Mouse (Mus musculus): ENCODE measurements around the gene Ubb.
"Not testable (repeated sequence)": the region's sequence is repeated elsewhere in the genome, so short reads cannot be mapped to it uniquely, and the experiment has no call there.

Ubb gene

DNA sequence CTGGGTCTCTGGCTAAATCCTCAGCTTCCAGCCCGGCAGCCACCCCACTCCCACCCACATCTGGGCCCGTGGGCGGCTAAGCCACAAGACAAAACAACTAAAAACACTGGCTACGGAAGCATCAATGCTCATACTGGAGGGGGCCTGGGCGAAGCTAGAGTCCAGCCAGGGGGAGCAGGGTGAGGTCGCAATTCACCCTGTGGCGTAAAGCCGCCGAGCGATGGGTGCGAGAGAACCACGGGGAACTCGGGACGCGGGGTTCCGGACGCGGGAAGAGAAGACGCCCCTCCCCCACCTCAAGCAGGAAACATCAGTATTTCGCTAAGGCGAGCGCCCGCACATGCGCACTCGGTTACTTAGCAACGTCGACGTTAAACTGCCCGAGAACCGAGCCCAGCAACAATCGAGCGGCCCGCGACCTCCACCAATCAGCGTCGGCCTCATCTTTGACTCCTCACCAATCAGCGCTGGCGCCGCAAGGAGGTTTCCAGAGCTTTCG is at the start of gene Ubb:
TSS of gene Ubb (plus strand) at position 445 of the 499 bp plus-strand sequence.
- DNase-seq (ENCODE audit: low spot score) = peak; percentile 99

DNA sequence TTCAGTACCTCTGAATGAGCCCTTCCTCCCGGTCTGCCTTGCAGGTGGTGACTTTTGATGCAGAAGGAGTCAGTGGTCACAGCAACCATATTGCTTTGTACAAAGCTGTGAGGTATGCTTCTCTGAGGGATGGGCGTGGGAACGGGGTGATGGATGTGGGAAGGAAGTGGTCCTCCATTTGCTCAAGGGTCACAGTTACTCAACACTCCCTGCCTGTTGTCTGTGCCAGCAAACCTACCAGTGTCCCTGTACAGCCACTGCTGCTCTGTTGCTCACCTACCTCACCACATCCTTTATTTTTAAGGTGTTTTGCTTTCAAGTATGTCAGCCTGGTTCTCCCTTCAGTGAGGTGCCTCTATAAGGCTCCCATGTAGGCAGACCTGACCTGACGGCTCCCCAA is 43.3 kb upstream of the Ubb start:
- DNase-seq (ENCODE audit: low spot score) = no peak

DNA sequence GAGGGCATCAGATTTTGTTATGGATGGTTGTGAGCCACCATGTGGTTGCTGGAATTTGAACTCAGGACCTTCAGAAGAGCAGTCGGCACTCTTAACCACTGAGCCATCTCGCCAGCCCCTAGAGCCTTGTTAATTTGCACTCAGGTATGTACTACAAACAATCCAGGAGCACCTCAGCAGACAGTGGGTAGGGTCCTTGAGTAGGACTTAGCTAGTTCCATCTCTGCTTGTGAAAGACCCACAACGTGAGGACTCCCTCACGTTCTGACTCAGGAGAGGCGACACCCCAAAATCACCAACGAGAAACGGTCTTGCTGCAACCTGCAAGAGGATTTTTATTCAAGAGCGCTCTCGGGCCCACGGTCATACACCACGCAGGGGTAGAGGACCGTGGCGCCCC is 42.6 kb upstream of the Ubb start:
- not testable (repeated sequence) for DNase-seq (ENCODE audit: low spot score)

DNA sequence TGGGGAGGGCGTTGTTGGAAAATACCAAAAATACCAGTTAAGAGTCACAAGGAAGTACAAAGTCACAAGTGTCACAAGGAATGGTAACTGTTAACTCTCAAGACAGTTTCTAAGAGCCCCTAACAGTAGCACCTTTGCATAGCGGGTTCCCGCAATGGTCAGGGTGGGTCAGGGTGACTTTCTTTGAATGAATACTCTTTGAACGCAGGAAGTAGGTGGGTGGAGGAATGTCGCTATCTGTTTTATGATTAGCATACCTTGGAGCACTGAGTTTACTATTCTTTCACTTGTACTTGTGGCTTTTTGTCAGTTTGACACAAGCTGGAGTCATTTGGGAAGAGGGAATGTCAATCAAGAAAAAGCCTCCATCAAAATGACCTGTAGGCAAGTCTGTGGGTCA is 42.2 kb upstream of the Ubb start:
- not testable (repeated sequence) for DNase-seq (ENCODE audit: low spot score)

DNA sequence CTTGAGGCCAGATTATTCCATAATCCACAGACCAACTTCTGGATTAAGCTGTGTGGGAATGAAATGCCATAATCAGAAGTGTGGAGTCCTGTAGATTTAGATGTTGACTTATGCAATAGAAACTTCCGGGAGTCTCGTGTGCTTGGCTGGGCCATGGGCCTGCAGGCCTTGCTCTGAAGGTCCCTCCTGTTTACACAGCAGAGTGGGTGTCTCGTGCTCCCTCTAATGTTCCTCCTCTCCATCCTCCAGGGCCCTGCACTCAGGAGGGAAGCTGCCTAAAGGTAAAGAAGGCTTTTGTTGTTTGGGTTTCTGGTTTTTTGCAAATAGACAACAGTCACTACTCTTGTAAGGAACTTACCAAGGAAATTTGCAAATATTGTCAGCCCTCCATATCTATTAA is 41.4 kb upstream of the Ubb start:
- no peak for DNase-seq (ENCODE audit: low spot score)

DNA sequence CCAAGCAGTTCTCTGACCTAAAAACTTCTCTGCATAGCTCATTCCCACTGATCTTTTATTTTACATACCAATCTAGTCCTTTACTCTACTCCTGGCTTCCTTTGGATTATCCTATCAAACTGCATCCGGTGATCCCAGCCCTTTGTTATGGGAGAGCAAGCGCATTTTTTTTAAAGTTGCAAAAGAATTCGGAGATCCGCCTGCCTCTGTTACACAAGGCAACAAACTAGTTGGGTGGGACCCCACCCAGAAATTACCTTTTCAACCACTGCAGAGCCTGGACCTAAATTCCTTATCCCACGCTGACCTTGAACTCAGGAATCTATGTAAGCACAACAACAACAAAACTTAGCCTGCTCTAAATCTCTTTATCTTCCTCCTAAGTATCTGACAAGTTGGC is 40.0 kb upstream of the Ubb start:
- no peak for DNase-seq (ENCODE audit: low spot score)

DNA sequence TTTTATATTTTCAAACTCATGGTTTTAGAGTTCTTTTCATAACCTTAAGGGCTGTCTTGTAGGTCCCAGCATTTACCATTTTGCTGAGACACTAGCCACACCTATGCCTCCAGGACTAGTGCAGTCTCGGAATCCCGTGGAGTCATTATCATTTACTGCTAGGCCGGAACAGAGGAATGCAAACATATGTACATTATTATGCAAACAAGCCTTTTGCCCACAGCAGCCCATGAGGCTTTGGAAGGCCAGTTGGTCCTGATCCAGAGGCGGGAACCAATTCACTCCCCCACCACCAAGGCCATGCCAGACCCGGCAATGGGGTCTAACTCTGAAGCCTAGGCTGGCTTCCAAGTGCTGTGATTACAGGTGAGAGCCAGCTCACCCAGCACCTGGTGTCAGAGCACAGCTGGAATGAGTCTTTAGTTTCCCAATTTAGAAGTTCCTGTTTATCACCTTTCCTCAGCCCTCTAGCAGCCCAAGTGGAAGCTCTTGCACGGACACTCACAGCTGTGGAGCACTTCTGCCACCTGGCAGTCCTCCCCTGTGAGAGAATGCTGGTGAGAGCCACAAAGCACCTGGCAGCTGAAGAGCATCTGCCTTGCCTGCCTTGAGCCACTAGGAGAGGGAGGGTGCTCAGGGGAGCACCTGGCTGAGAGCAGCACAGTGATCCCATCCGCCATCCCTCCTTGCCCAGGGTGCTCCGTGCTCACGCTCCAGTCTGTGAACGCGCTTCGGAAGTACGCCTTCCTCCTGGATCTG is 39.3 kb upstream of the Ubb start:
- no peak for DNase-seq (ENCODE audit: low spot score)

DNA sequence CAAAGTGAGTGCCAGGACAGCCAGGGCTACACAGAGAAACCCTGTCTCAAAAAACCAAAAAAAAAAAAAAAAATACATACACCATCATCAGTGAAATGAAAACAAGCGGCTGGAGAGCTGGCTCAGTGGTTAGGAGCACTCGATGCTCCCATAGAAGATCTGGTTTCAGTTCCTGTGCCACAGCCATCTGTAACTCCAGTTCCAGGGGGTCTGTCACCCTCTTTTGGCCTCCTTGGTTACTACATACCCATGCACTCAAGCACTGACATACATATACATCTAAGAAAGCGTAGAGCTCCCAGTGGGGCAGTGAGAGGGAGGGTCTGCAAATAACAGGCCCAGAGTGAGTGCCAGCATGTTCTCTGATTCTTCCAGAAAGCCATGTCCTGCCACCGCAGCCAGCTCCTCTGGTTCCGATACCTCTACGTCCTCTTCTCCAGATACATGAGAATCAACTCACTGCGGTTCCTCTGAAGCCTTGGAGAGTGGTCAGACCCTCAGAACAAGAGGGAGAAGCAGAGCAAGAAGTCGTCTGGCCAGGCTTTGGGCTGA is 38.4 kb upstream of the Ubb start:
- no peak for DNase-seq (ENCODE audit: low spot score)

DNA sequence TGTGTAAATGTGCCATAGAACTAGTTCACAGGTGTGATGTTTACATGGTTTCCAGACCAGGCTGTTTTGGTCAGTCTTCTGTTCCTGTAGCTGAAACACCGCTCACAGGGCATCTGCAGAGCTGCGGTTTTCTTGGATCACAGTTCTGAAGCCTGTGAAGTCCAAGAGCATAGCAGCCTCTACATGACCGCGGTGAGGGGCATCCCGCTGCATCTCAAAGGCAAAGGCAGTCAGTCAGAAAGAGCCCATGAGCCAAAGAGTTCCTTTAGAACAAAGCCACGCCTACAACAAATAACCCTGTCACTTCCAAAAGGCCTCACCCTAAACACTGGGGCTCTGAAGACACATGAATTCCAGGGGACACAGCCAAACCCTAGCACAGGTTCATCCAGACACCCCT is 37.7 kb upstream of the Ubb start:
- DNase-seq (ENCODE audit: low spot score) = no peak

DNA sequence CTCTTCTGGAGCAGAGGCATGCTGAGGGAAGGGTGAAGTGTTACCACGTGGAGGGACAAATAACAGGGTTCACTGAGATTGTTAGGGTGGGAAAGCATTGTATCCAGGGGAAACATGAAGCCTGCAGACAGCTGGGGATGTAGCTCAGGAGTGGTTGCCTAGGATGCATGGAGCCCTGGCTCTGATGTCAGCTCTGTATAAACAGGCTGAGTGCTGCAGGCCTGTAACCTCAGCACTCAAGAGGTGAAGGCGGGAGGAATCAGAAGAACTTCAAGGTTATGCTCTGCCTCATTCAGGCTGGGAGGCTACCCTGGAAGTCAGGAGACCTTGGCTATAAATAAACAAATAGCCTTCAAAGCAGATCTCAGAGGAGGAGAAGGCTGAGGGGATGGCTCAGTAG is 32.0 kb upstream of the Ubb start:
- no peak for DNase-seq (ENCODE audit: low spot score)

DNA sequence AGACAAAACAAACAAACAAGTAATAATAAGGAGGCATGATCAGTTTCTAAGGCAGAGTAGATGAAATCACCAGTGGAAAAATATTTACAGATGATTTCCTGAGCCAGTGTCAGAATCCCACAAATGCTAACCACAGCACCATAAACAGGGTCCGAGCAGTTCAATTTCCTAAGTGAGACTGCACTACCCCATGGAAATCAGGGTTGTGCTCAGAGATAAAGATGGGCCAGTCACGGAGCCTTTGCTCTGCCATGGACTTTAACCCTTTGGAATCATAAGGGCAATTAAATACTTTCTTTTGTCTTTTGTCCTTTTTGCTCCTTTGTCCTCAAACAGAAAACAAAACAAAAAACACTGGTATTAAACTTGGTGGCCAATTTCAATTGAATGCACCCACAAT is 28.7 kb upstream of the Ubb start:
- no peak for DNase-seq (ENCODE audit: low spot score)

DNA sequence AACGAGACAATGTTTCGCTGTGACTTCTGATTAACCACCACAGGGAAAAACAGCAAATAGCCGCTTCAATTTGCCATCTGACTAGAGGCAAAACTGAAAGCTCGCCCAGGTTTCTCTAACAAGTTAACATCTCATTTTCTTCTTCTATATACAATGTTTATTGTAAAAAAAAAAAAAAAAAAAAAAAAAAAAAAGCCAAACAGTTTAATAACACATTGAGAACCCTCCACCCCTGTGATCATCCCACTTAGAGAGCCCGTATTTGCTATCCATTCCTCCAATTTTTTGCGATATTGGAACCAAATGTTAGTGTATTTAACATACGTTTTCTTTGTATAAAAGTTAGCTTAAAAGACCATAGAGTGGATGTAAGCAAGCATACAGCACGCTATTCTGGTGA is 13.9 kb upstream of the Ubb start:
- DNase-seq (ENCODE audit: low spot score) = no peak

DNA sequence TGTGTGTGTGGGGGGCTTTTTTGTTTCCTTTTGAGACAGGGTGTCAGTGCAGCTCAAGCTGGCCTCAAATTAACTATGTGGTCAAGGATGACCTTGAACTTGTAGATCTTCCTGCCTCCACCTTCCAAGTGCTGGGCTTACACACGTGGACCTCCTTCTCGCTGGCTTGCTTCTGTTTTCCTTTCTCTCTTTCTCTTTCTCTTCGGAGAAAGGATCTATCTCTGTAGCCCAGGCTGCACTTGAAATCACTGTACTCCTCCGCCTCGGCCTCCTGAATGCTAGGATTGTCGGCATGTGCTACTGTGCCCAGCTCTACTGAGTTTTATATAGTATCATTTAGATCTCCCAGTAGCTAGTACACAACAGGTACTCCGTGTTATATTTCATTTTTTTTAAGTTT is 13.4 kb upstream of the Ubb start:
- DNase-seq (ENCODE audit: low spot score) = no peak

DNA sequence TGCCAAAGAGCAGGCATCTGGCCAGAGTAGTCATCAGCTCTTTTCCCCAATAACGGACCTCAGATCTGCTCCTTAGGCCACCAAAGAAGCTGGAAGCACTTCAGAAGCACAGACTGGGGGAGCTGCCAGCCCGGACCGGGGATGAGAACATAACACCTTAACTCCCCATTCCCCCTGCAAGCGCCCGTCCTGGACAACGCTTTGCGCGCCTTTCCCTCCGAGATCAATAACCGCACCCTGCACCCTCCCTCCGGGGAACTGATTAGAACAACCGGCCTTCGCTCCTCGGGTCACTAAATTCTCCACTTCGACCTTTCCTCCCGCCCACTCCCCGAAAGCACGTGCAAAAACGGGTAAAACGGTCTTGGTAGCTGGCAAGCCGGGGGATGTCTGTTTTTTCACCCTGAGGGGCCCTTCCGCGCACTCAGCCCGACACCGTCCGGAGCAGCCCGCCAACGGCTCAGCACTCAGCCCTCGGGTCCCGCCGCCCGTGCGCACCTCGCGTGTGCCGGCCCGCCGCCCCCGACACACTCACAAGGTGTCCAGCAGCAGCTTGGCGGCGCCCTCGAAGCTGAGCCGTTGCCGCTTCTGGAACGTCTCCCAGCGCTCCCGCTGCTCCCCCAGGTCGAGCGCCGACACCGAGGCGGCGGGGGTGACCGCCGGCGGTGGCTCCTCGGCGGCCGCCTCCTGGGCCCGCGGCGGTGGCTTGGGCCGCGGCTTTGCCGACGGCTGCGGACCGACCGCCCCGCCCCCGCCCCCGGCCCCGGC is 12.5 kb upstream of the Ubb start:
- peak; percentile 57 for DNase-seq (ENCODE audit: low spot score)

DNA sequence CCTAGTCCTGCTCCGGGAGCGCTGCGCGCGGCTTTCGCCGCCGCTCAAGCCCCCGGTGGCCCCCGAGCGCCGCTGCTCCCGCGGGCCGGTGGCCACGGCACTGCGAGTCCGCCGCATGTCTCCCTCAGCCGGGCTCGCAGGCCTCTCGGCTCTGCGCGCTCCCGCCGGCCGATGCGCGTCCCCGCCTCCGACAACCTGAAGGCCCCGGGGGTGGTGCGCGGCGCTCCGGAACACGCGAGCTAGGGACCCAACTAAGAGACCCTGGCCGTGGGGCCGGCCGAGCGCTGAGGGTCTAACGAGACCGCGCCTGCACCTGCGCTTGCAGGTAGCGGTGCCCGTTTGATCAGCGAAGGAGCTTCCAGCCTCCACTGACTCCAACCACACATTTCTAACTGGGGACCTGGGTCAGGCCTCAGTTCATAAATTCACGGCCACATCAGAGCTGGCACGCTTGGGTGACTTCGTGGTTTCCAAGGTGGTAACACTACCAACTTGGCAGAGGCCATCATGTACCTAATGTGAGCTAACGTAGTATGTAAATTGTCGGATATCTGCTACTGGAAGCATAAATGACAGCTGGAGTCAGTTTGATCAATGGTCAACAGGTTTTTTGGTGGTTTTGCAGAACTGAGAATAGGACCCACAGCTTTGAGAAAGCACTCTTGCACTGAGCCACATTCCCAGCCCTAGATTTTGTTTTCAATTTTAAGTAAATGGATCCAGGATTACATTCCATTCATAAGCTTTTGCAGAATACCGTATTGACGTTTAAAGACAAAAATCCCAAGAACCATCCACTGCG is 11.7 kb upstream of the Ubb start, which contains the start of gene Cenpv:
TSS of gene Cenpv (minus strand) at position 173 of the 802 bp plus-strand sequence.
- DNase-seq (ENCODE audit: low spot score) = peak; percentile 70

DNA sequence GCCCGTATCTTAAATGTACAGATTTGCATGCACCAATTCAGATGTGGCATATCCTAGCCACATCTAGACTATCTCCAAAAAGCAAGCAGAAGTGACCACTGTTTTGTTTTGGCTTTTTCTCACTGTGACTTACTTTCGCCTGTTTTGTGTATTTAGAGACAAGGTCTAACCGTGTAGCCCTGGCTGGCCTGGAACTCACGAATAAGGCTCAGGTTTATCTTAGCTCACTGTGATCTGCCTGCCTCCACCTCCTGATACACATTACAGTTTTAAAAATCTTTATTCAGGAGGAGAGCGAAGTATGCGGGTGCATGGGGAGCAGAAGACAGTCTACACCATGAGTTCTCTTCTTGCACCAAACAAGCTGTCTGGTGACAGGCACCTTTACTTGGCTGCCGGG is 10.8 kb upstream of the Ubb start:
- DNase-seq (ENCODE audit: low spot score) = no peak

DNA sequence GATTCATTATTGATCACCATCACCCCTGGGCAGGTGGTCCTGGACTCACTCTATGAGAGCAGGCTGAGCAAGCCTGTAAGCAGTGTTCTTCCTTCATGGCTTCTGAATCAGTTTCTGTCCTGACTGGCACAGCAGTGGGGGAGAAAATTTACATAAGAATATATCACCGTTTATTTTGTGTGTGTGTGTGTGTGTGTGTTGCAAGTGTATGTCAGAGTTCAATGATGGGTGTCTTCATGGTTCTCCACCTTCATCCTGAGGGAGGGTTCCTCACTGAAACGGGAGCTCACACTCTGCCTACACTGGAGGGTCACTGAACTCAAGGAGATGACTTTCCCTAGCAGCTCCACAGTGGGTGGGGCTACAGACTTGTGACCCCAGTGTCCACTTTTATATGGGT is 10.0 kb upstream of the Ubb start:
- DNase-seq (ENCODE audit: low spot score) = no peak

DNA sequence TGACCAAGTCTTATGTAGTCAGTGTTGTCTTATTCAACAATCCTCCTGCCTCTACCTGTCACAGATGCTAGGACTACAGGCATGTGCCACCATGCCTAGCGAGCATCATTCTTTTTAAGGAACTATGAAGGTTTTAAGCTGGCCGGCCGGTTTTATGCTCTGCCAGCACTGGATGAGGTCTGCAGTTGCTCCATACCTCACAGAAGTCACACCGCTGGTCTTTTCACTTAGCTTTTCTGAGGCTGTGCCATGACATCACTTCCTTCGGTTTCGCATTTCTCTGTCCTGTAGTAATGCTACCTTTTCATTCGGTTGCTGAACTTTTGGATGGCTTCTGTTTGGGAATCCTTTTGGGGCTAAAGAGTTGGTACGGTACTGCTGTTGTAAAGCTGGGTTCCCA is 9.4 kb upstream of the Ubb start:
- no peak for DNase-seq (ENCODE audit: low spot score)

DNA sequence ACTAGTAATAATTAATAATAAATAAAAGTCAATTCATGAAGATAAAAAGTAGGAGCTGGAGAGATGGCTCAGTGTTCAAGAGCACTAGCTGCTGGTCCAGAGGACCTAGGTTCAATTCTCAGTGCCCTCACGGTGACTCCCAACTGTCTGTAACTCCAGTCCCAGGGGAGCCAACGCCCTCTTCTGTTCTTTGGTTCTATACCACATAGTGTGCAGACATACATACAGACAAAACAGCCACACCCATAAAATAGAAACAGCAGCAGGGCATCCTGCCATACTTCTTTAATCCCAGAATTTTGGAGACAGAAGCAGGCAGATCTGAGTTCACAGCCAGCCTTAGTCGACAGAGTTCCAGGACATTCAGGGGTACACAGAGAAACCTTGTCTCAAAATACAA is 7.0 kb upstream of the Ubb start:
- no peak for DNase-seq (ENCODE audit: low spot score)

DNA sequence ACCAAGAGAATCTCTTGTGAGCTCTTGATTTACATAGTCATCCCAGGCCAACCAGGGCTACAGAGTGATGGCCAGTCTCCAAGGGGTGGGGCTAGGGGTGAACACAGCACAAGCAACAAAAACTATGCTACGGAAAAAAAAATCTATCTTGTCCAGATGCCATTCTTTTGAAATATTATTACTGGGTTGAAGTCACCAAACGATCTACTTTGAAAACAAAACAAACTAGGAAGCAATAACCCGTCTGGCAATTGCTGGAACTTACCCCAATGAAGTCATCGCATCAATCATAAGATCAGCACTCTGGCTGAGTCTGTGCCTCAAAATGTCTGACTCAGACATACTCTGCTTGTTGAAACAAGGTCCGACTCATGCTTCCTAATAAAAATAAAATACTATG is 1.2 kb upstream of the Ubb start:
- peak; percentile 81 for DNase-seq (ENCODE audit: low spot score)

DNA sequence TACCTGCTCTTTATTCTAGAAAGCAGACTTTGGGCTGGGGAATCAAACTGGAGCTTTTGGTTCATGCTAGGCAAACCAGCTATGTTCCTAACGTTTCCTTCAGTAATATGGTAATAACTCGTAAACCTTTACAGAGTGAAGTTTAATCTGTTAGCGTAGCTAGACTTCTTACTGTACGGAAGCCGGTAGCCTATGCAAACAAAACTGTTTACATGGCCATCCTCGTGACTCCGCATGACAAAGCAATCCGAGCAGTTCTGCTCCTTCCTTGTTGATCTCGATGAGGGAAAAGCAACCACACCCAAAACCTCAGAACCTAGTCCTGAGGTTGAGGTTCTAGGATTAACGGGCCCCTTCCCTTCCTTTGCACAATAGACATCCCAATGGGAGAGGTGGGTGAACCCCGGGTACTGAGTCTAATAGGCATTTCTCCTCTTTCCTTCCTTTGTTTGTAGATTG is 715 bp upstream of the Ubb start:
- DNase-seq (ENCODE audit: low spot score) = peak; percentile 77
